Mouse (Mus musculus) kidney, embryonic 15.5 days (tissue): ENCODE data around the gene Rfx8. TPM values are rescaled to one million over a fixed set of nuclear protein-coding genes. Genes with fewer than 3 reads are reported as not detected.
A peak's percentile ranks its signal among the peaks of the same experiment; 100 is the strongest.

ENCODE experiments used
- ATAC-seq: fragments of 200-750 bp; cut with Nextera tagmentation; replicated peaks from 2 replicates; pipeline ENCODE4 v1.8.0; 2017; ENCODE audit warnings: moderate TSS enrichment; ENCODE audit not compliant: low FRiP score
- H3K27ac ChIP-seq: fragments of 300-500 bp; sonication (generic); 2 replicates; pipeline ENCODE4 v1.5.1; 2015; ENCODE audit warnings: mild to moderate bottlenecking, inconsistent platforms
- H3K27me3 ChIP-seq: fragments of 300-500 bp; sonication (generic); 2 replicates; pipeline ENCODE4 v1.6.1; 2015; ENCODE audit warnings: inconsistent platforms
- H3K36me3 ChIP-seq: fragments of 300-500 bp; sonication (generic); 2 replicates; pipeline ENCODE4 v1.6.1; 2015; ENCODE audit warnings: inconsistent platforms
- H3K4me1 ChIP-seq: fragments of 300-500 bp; sonication (generic); 2 replicates; pipeline ENCODE4 v1.6.1; 2015; ENCODE audit warnings: inconsistent platforms
- H3K4me2 ChIP-seq: fragments of 300-500 bp; sonication (generic); 2 replicates; pipeline ENCODE4 v1.6.1; 2015; ENCODE audit warnings: moderate library complexity, mild to moderate bottlenecking, inconsistent platforms
- H3K4me3 ChIP-seq: fragments of 300-500 bp; sonication (generic); replicated peaks from 2 replicates; pipeline ENCODE4 v1.5.1; 2015; ENCODE audit warnings: mild to moderate bottlenecking, inconsistent platforms
- H3K9ac ChIP-seq: fragments of 300-500 bp; sonication (generic); 2 replicates; pipeline ENCODE4 v1.6.1; 2015; ENCODE audit warnings: mild to moderate bottlenecking, inconsistent platforms
- H3K9me3 ChIP-seq: fragments of 300-500 bp; sonication (generic); replicated peaks from 2 replicates; pipeline ENCODE4 v1.6.1; 2016; ENCODE audit warnings: inconsistent platforms
- WGBS: fragments of 180-500 bp; shearing (Covaris S2); methylation state at CpG from one replicate; pipeline ENCODE4 v1.1.7; 2015; ENCODE audit warnings: mixed read lengths; 5-methylcytosine and 5-hydroxymethylcytosine counted together
- polyA plus RNA-seq: library from polyadenylated mRNA; unstranded; fragments of >200 nt; fragmentation: Nextera tagmentation; extraction: Ambion mirVana; gene quantifications from 2 replicates; pipeline ENCODE4 v1.2.1, GENCODE M21; 2015

The Rfx8 gene
- polyA plus RNA-seq = 0.31 and 0.51 TPM in 2 replicates

GRCm38 (mm10) chr1:39720632-39721350 lies at the start of gene Rfx8:
TSS of gene Rfx8 (minus strand) at chr1:39720997.
- Histone ChIP-seq H3K27me3 (no peaks in the 10 kb centered on the region), H3K9ac (peak within 1 kb of the TSS; percentile 49), H3K27ac (peak within 1 kb of the TSS; percentile 41; the same call in 1 of the 2 replicates), H3K4me3 (peak within 1 kb of the TSS; percentile 53), H3K4me2 (peak within 1 kb of the TSS; percentile 87), H3K36me3 (no peaks in the 10 kb centered on the region), H3K4me1 (peaks cover 33% of the 10 kb centered on the region), H3K9me3 (no peaks in the 10 kb centered on the region)
- 2% methylated on average over 37 of the region's 42 CpGs for WGBS
- ATAC-seq = peak; percentile 69

- Histone ChIP-seq H3K4me1 (peaks cover 10% of the 10 kb centered on the region), H3K27me3 (no peaks in the 10 kb centered on the region), H3K4me3 (no peak overlapping the region), H3K9me3 (no peaks in the 10 kb centered on the region), H3K9ac (no peak overlapping the region), H3K36me3 (no peaks in the 10 kb centered on the region), H3K27ac (no peak overlapping the region), H3K4me2 (no peak overlapping the region)
- no peak for ATAC-seq
- WGBS = 72% methylated on average over 5 of the region's 5 CpGs
These were observed 49.6 kb upstream of the Rfx8 start for GRCm38 (mm10) chr1:39770436-39770835.

- no peak for ATAC-seq
- WGBS = 80% methylated on average over 3 of the region's 3 CpGs
These were observed 47.2 kb upstream of the Rfx8 start for GRCm38 (mm10) chr1:39768017-39768416.

GRCm38 (mm10) chr1:39765854-39766493 lies 45.2 kb upstream of the Rfx8 start:
- H3K4me3 ChIP-seq = no peak overlapping the region
- H3K4me2 ChIP-seq = no peak overlapping the region
- 70% methylated on average over 7 of the region's 7 CpGs for WGBS
- H3K27me3 ChIP-seq = no peaks in the 10 kb centered on the region
- no peaks in the 10 kb centered on the region for H3K36me3 ChIP-seq
- H3K27ac ChIP-seq = no peak overlapping the region
- H3K4me1 ChIP-seq = peaks cover 20% of the 10 kb centered on the region
- ATAC-seq = no peak
- H3K9ac ChIP-seq = no peak overlapping the region
- no peaks in the 10 kb centered on the region for H3K9me3 ChIP-seq

More at GRCm38 (mm10) chr1:39768017-39768416, 47.2 kb upstream of the Rfx8 start:
- Histone ChIP-seq H3K27ac (no peak overlapping the region), H3K9ac (no peak overlapping the region), H3K4me1 (peaks cover 10% of the 10 kb centered on the region), H3K4me2 (no peak overlapping the region), H3K4me3 (no peak overlapping the region), H3K27me3 (no peaks in the 10 kb centered on the region), H3K9me3 (no peaks in the 10 kb centered on the region), H3K36me3 (no peaks in the 10 kb centered on the region)

- ATAC-seq = peak; percentile 86
- WGBS = 1% methylated on average over 10 of the region's 10 CpGs
- Histone ChIP-seq H3K4me1 (peaks cover 43% of the 10 kb centered on the region), H3K9ac (no peak overlapping the region), H3K27ac (peak overlapping the region; percentile 90), H3K27me3 (no peaks in the 10 kb centered on the region), H3K4me2 (peak overlapping the region; percentile 54), H3K9me3 (no peaks in the 10 kb centered on the region), H3K4me3 (peak overlapping the region; percentile 26), H3K36me3 (no peaks in the 10 kb centered on the region)
These were observed 41.2 kb upstream of the Rfx8 start for GRCm38 (mm10) chr1:39762025-39762370.

GRCm38 (mm10) chr1:39761211-39762024 lies 40.6 kb upstream of the Rfx8 start:
- Histone ChIP-seq H3K4me2 (peak overlapping the region; percentile 54), H3K9me3 (no peaks in the 10 kb centered on the region), H3K27me3 (no peaks in the 10 kb centered on the region), H3K4me1 (peaks cover 43% of the 10 kb centered on the region), H3K4me3 (peak overlapping the region; percentile 26), H3K36me3 (no peaks in the 10 kb centered on the region), H3K9ac (0 out of 2 replicates have a peak overlapping the region, but pooled peaks have one; percentile 12), H3K27ac (peak overlapping the region; percentile 90)
- peak; percentile 76 for ATAC-seq
- 3% methylated on average over 22 of the region's 22 CpGs for whole genome bisulfite sequencing

- H3K9ac ChIP-seq = no peak overlapping the region
- ATAC-seq = no peak
These were observed 39.5 kb upstream of the Rfx8 start for GRCm38 (mm10) chr1:39760181-39760715.

GRCm38 (mm10) chr1:39759231-39760175 lies 38.7 kb upstream of the Rfx8 start:
- ATAC-seq = no peak
- WGBS = 48% methylated on average over 9 of the region's 9 CpGs
- Histone ChIP-seq H3K9ac (no peak overlapping the region), H3K9me3 (no peaks in the 10 kb centered on the region), H3K27me3 (no peaks in the 10 kb centered on the region), H3K4me1 (peaks cover 39% of the 10 kb centered on the region), H3K27ac (peak overlapping the region; percentile 33; the same call in 1 of the 2 replicates), H3K36me3 (no peaks in the 10 kb centered on the region), H3K4me3 (no peak overlapping the region), H3K4me2 (no peak overlapping the region)

More at GRCm38 (mm10) chr1:39760181-39760715, 39.5 kb upstream of the Rfx8 start:
- H3K4me2 ChIP-seq = no peak overlapping the region
- no peaks in the 10 kb centered on the region for H3K27me3 ChIP-seq
- H3K4me3 ChIP-seq = no peak overlapping the region
- H3K27ac ChIP-seq = peak overlapping the region; percentile 30
- no peaks in the 10 kb centered on the region for H3K36me3 ChIP-seq
- 65% methylated on average over 6 of the region's 6 CpGs for WGBS
- peaks cover 39% of the 10 kb centered on the region for H3K4me1 ChIP-seq
- H3K9me3 ChIP-seq = no peaks in the 10 kb centered on the region

- no peak overlapping the region for H3K4me2 ChIP-seq
- 76% methylated on average over 9 of the region's 9 CpGs for WGBS
- H3K9ac ChIP-seq = no peak overlapping the region
- no peak for ATAC-seq
- no peak overlapping the region for H3K4me3 ChIP-seq
- H3K36me3 ChIP-seq = no peaks in the 10 kb centered on the region
- H3K4me1 ChIP-seq = peaks cover 39% of the 10 kb centered on the region
- no peak overlapping the region for H3K27ac ChIP-seq
- no peaks in the 10 kb centered on the region for H3K9me3 ChIP-seq
- H3K27me3 ChIP-seq = no peaks in the 10 kb centered on the region
These were observed 37.4 kb upstream of the Rfx8 start for GRCm38 (mm10) chr1:39758244-39758643.

- Histone ChIP-seq H3K4me2 (no peak overlapping the region), H3K9me3 (no peaks in the 10 kb centered on the region), H3K9ac (no peak overlapping the region), H3K27me3 (no peaks in the 10 kb centered on the region), H3K36me3 (no peaks in the 10 kb centered on the region), H3K4me3 (no peak overlapping the region), H3K4me1 (peaks cover 33% of the 10 kb centered on the region), H3K27ac (no peak overlapping the region)
- 81% methylated on average over 11 of the region's 11 CpGs for WGBS
- no peak for ATAC-seq
These were observed 36.2 kb upstream of the Rfx8 start for GRCm38 (mm10) chr1:39756952-39757351.
